Mouse (Mus musculus): Measurements from ENCODE around the gene Pbld1. TPM values are rescaled to one million over a fixed set of nuclear protein-coding genes. Genes with fewer than 3 reads are reported as not detected.
A peak's percentile ranks its signal among the peaks of the same experiment; 100 is the strongest.
"Not testable (repeated sequence)": the region's sequence is repeated elsewhere in the genome, so short reads cannot be mapped to it uniquely, and the experiment has no call there.

Pbld1 gene
- total and polyA plus RNA-seq, 2 experiments = 166 to 226 TPM

DNA sequence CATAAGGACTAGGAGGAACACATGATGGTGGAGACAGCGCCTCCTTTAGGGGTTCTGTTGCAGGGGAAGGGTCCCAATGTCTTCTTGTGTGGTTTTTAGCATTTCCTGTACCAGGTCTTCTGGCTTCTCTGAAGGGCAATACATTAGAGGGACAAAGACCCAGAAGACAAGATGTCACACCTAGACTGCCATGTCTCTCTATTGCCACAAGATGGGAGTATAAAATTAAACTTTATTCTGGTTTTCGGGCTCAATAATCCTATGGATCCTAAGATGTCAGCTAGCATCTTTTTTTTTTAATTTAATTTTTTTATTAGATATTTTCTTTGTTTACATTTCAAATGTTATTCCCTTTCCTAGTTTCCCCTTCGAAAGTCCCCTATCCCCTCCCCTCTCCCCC lies 16.8 kb upstream of the Pbld1 start:
- no peak overlapping the region for H3K9ac ChIP-seq (ENCODE audit: low read depth, low read length)
- peaks cover 27% of the 10 kb centered on the region for H3K79me2 ChIP-seq (ENCODE audit: control insufficient read depth, insufficient read depth, low read length)
- no peaks in the 10 kb centered on the region for H3K27me3 ChIP-seq (ENCODE audit: control insufficient read depth, insufficient read depth, low read length)
- WGBS = 62% methylated on average over 3 of the region's 3 CpGs
- H3K36me3 ChIP-seq (ENCODE audit: control insufficient read depth, insufficient read depth, low read length) = peaks cover 18% of the 10 kb centered on the region
- H3K4me3 ChIP-seq (ENCODE audit: insufficient read depth, low read depth, low read length) = no peak overlapping the region
- no peak for DNase-seq (ENCODE audit: extremely low read depth, low read depth, low spot score)
- TF ChIP-seq POLR2A (IDR thresholded peaks at IDR 0.05; ENCODE audit: extremely low read depth, insufficient read depth, low read length) = no peak
- TF ChIP-seq CTCF (IDR thresholded peaks at IDR 0.05; ENCODE audit: low read depth, low read length) = 0 out of 2 replicates have a peak, but pooled peaks have one; percentile 14
- peaks cover 12% of the 10 kb centered on the region for H3K4me1 ChIP-seq (ENCODE audit: control insufficient read depth, insufficient read depth, low read length)
- H3K27ac ChIP-seq (replicated peaks; ENCODE audit: insufficient read depth, low read depth, low read length) = no peak overlapping the region

DNA sequence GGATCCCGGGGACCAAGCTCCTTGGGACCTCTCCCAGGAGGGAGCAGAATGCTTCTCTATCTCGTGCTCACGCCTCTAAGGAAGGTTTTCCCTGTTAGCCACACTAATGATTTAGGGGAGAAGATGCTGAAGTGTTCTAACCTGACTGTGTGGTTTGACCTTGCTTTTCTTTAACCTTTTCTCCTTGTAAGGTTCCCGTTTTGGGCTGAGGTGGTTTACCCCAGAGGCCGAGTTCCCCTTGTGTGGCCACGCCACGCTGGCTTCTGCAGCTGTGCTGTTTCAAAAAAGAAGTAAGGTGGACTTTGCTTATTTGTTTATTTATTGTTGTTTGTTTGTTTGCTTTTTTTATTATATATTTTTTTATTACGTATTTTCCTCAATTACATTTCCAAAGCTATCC lies 12.2 kb upstream of the Pbld1 start:
- TF ChIP-seq POLR2A (IDR thresholded peaks at IDR 0.05; ENCODE audit: extremely low read depth, insufficient read depth, low read length) (no peak), CTCF (IDR thresholded peaks at IDR 0.05; ENCODE audit: low read depth, low read length) (no peak)
- no peaks in the 10 kb centered on the region for H3K27me3 ChIP-seq (ENCODE audit: control insufficient read depth, insufficient read depth, low read length)
- H3K79me2 ChIP-seq (ENCODE audit: control insufficient read depth, insufficient read depth, low read length) = peaks cover 14% of the 10 kb centered on the region; the same call in 1 of the 2 replicates
- no peak for DNase-seq (ENCODE audit: extremely low read depth, low read depth, low spot score)
- no peak overlapping the region for H3K27ac ChIP-seq (replicated peaks; ENCODE audit: insufficient read depth, low read depth, low read length)
- no peak overlapping the region for H3K9ac ChIP-seq (ENCODE audit: low read depth, low read length)
- no peak overlapping the region for H3K4me3 ChIP-seq (ENCODE audit: insufficient read depth, low read depth, low read length)
- 90% methylated on average over 8 of the region's 8 CpGs for WGBS
- peaks cover 13% of the 10 kb centered on the region for H3K4me1 ChIP-seq (ENCODE audit: control insufficient read depth, insufficient read depth, low read length)
- H3K36me3 ChIP-seq (ENCODE audit: control insufficient read depth, insufficient read depth, low read length) = peaks cover 38% of the 10 kb centered on the region

DNA sequence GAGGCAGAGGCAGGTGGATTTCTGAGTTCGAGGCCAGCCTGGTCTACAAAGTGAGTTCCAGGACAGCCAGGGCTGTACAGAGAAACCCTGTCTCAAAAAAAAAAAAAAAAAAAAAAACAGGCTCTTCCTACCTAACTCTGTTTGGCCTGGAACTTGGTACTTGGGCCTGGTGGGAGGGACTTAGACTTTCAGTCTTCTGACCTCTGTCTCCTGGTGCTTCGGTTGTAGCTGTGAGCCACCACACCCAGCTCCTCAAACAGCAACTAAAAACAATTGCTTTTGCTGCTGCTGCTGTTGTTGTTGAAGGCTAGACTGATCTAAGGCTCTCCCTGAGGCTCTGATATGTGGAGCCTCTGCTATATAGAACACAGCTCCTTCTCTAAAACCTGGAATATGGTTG lies 10.9 kb upstream of the Pbld1 start:
- H3K4me3 ChIP-seq (ENCODE audit: insufficient read depth, low read depth, low read length) = no peak overlapping the region
- peaks cover 45% of the 10 kb centered on the region for H3K36me3 ChIP-seq (ENCODE audit: control insufficient read depth, insufficient read depth, low read length)
- peaks cover 13% of the 10 kb centered on the region for H3K4me1 ChIP-seq (ENCODE audit: control insufficient read depth, insufficient read depth, low read length)
- peak; percentile 78 for DNase-seq (ENCODE audit: extremely low read depth, low read depth, low spot score)
- H3K9ac ChIP-seq (ENCODE audit: low read depth, low read length) = no peak overlapping the region
- no peak overlapping the region; the same call in 1 of the 2 replicates for H3K27ac ChIP-seq (replicated peaks; ENCODE audit: insufficient read depth, low read depth, low read length)
- TF ChIP-seq CTCF (IDR thresholded peaks at IDR 0.05; ENCODE audit: low read depth, low read length) (no peak), POLR2A (IDR thresholded peaks at IDR 0.05; ENCODE audit: extremely low read depth, insufficient read depth, low read length) (no peak)
- H3K27me3 ChIP-seq (ENCODE audit: control insufficient read depth, insufficient read depth, low read length) = no peaks in the 10 kb centered on the region
- H3K79me2 ChIP-seq (ENCODE audit: control insufficient read depth, insufficient read depth, low read length) = peaks cover 7% of the 10 kb centered on the region; the same call in 1 of the 2 replicates
- 48% methylated on average over 2 of the region's 2 CpGs for WGBS

DNA sequence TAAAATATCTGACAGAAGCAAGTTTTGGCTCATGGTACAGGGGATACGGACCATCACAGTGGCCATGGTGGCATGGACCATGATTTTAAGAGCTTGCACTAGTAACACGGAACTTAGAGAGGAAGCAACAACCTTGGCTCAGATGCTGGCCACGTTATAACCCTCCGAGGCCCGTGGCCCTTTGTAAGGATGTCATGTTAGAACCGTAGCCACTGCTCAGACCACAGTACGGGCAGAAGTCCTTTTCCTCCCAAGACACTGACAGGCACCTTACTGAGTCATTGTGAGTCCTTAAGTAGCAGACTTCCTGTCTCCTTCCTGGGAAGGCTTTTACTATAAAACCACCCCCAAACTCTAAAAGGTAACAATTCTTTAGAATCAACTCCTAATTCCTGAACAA lies 8.7 kb upstream of the Pbld1 start:
- peaks cover 11% of the 10 kb centered on the region for H3K4me1 ChIP-seq (ENCODE audit: control insufficient read depth, insufficient read depth, low read length)
- TF ChIP-seq CTCF (IDR thresholded peaks at IDR 0.05; ENCODE audit: low read depth, low read length) = no peak
- TF ChIP-seq POLR2A (IDR thresholded peaks at IDR 0.05; ENCODE audit: extremely low read depth, insufficient read depth, low read length) = no peak
- no peaks in the 10 kb centered on the region for H3K79me2 ChIP-seq (ENCODE audit: control insufficient read depth, insufficient read depth, low read length)
- H3K36me3 ChIP-seq (ENCODE audit: control insufficient read depth, insufficient read depth, low read length) = peaks cover 56% of the 10 kb centered on the region
- no peak overlapping the region for H3K4me3 ChIP-seq (ENCODE audit: insufficient read depth, low read depth, low read length)
- no peak overlapping the region; the same call in 1 of the 2 replicates for H3K27ac ChIP-seq (replicated peaks; ENCODE audit: insufficient read depth, low read depth, low read length)
- H3K27me3 ChIP-seq (ENCODE audit: control insufficient read depth, insufficient read depth, low read length) = no peaks in the 10 kb centered on the region
- 79% methylated on average over 7 of the region's 7 CpGs for WGBS
- DNase-seq (ENCODE audit: extremely low read depth, low read depth, low spot score) = no peak
- no peak overlapping the region for H3K9ac ChIP-seq (ENCODE audit: low read depth, low read length)

DNA sequence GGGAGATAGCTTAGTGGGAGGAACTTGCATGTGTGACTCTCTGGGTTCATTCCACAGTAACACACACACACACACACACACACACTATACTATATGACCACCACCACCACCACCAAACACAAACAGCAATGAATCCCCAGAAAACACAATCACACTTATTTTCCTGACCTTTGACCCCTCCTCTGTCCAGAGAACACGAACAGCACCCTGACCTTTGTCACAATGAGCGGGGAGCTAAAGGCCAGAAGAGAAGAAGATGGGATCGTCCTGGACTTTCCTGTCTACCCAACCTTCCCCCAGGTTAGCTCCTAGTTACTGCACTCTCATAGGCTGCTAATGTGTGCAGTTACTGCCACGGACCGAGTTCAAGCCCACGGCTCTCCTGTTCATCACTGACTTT lies 8.0 kb upstream of the Pbld1 start:
- Histone ChIP-seq H3K27ac (replicated peaks; ENCODE audit: insufficient read depth, low read depth, low read length) (peak overlapping the region; percentile 33), H3K36me3 (ENCODE audit: control insufficient read depth, insufficient read depth, low read length) (peaks cover 59% of the 10 kb centered on the region), H3K9ac (ENCODE audit: low read depth, low read length) (no peak overlapping the region), H3K79me2 (ENCODE audit: control insufficient read depth, insufficient read depth, low read length) (no peaks in the 10 kb centered on the region), H3K4me3 (ENCODE audit: insufficient read depth, low read depth, low read length) (no peak overlapping the region), H3K4me1 (ENCODE audit: control insufficient read depth, insufficient read depth, low read length) (peaks cover 10% of the 10 kb centered on the region), H3K27me3 (ENCODE audit: control insufficient read depth, insufficient read depth, low read length) (no peaks in the 10 kb centered on the region)
- peak; percentile 60 for DNase-seq (ENCODE audit: extremely low read depth, low read depth, low spot score)
- 54% methylated on average over 6 of the region's 6 CpGs for WGBS
- TF ChIP-seq CTCF (IDR thresholded peaks at IDR 0.05; ENCODE audit: low read depth, low read length) = no peak

DNA sequence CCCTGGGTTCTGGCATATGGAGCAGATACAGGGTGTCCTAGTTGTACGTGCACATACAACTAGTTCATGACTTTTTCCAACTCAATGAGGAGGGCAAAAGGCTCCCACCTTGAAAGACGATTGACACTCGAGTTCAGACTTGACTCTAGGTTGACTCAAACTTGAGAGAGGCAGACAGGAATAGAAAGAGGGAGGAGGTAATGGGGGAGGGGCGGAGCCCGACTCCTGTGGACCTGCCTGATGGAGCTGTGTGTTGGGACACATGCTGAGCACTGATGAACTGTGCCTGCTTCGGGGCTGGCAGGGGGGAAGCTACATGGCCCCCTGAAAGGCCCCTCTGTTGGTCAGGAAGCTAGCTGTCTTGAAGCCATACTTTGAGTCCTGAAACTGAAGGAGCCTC lies 7.0 kb upstream of the Pbld1 start:
- Histone ChIP-seq H3K27me3 (ENCODE audit: control insufficient read depth, insufficient read depth, low read length) (no peaks in the 10 kb centered on the region), H3K36me3 (ENCODE audit: control insufficient read depth, insufficient read depth, low read length) (peaks cover 52% of the 10 kb centered on the region), H3K79me2 (ENCODE audit: control insufficient read depth, insufficient read depth, low read length) (no peaks in the 10 kb centered on the region), H3K27ac (replicated peaks; ENCODE audit: insufficient read depth, low read depth, low read length) (no peak overlapping the region), H3K4me1 (ENCODE audit: control insufficient read depth, insufficient read depth, low read length) (peaks cover 10% of the 10 kb centered on the region; the same call in 1 of the 2 replicates), H3K4me3 (ENCODE audit: insufficient read depth, low read depth, low read length) (no peak overlapping the region), H3K9ac (ENCODE audit: low read depth, low read length) (no peak overlapping the region)
- TF ChIP-seq CTCF (IDR thresholded peaks at IDR 0.05; ENCODE audit: low read depth, low read length) (no peak), POLR2A (IDR thresholded peaks at IDR 0.05; ENCODE audit: extremely low read depth, insufficient read depth, low read length) (no peak)
- DNase-seq (ENCODE audit: extremely low read depth, low read depth, low spot score) = no peak
- WGBS = 79% methylated on average over 6 of the region's 6 CpGs

DNA sequence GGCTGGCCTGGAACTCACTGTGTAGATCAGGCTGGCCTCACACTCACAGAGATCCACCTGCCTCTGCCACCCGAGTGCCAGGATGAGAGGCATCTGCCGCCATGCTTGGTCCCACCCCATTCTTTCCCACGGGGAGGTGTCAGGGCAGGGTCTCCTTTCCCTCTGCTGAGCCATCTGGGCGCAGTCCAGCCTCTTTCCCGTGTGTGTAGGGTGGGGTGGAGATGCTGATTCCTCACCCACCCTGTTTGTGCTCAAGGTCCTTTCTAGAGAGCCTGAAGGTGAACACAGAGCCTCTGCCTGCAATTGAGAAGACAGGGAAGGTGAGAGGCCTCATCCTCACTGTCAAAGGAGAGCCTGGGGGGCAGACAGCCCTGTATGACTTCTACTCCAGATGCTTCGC lies 5.9 kb upstream of the Pbld1 start:
- H3K27me3 ChIP-seq (ENCODE audit: control insufficient read depth, insufficient read depth, low read length); H3K27ac ChIP-seq (replicated peaks; ENCODE audit: insufficient read depth, low read depth, low read length); H3K4me3 ChIP-seq (ENCODE audit: insufficient read depth, low read depth, low read length); DNase-seq (ENCODE audit: extremely low read depth, low read depth, low spot score); H3K9ac ChIP-seq (ENCODE audit: low read depth, low read length); H3K79me2 ChIP-seq (ENCODE audit: control insufficient read depth, insufficient read depth, low read length): not testable (repeated sequence)
- H3K4me1 ChIP-seq (ENCODE audit: control insufficient read depth, insufficient read depth, low read length) = peaks cover 10% of the 10 kb centered on the region; the same call in 1 of the 2 replicates
- 90% methylated on average over 6 of the region's 6 CpGs for WGBS
- H3K36me3 ChIP-seq (ENCODE audit: control insufficient read depth, insufficient read depth, low read length) = peaks cover 52% of the 10 kb centered on the region
